Mouse (Mus musculus): ENCODE results near the gene Clcn7. TPM values are rescaled to one million over a fixed set of nuclear protein-coding genes. Genes with fewer than 3 reads are reported as not detected.

The Clcn7 gene
- polyA plus RNA-seq, 1 experiment from 2014 or later = 18.5 TPM

DNA sequence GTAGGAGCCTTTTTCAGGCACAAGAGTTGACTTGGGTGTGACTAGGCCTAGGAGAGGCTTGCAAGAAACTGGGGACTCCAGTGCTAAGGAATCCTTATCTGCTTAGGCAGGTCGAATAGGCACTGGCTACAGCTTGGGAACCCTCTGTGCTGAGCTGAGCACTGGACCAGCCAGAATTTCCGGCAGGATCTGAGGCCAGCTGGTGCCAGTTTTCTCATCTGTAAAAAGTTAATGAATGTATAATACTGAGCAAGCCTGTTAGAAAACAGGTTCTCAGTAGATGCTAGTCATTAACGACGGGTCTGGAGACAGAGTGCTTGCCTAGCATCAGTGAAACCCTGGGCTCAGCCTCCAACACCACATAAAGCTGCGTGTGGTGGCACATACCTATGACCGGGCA, 2.4 kb downstream of the Clcn7 start:
- H3K27ac ChIP-seq (ENCODE audit: low read depth, low read length) = no peak overlapping the region
- no peaks in the 10 kb centered on the region for H3K27me3 ChIP-seq (replicated peaks; ENCODE audit: control insufficient read depth, insufficient read depth, low read length)
- ATAC-seq = no peak
- no peak overlapping the region for H3K4me3 ChIP-seq (ENCODE audit: low read depth, low read length)
- H3K9me3 ChIP-seq (ENCODE audit: control insufficient read depth) = no peaks in the 10 kb centered on the region
- WGBS = 88% methylated on average over 6 of the region's 6 CpGs
- no peaks in the 10 kb centered on the region for H3K36me3 ChIP-seq (ENCODE audit: control insufficient read depth, insufficient read depth)
- TF ChIP-seq CTCF (IDR thresholded peaks at IDR 0.05; ENCODE audit: low read depth) = no peak
- H3K4me1 ChIP-seq (replicated peaks; ENCODE audit: control insufficient read depth, insufficient read depth, low read length) = peaks cover 2% of the 10 kb centered on the region; the same call in 1 of the 2 replicates
- H3K9ac ChIP-seq (ENCODE audit: low read depth, low read length) = no peak overlapping the region
- H3K4me2 ChIP-seq (replicated peaks; ENCODE audit: low read depth) = no peak overlapping the region

DNA sequence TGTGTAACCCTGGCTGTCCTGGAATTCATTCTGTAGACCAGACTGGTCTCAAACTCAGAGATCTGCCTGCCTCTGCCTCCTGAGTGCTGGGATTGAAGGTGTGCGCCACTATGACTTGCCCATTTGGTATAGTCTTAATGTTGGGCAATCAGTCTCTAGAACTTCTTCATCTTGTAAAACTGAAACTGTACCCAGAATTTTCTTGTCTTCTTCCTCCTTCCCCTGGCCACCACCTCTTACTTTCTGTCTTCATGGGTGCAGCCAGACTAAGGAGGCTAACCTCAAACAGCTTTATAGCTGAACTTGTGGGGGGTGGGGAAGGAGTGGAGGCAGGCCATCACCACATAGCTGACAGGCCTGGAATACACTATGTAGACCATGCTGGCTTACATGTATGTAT, 5.6 kb downstream of the Clcn7 start:
- Histone ChIP-seq H3K9me3 (ENCODE audit: control insufficient read depth) (no peaks in the 10 kb centered on the region), H3K9ac (ENCODE audit: low read depth, low read length) (no peak overlapping the region), H3K27ac (ENCODE audit: low read depth, low read length) (no peak overlapping the region), H3K4me3 (ENCODE audit: low read depth, low read length) (no peak overlapping the region), H3K36me3 (ENCODE audit: control insufficient read depth, insufficient read depth) (0 out of 2 replicates have a peak, but pooled peaks cover 2% of the 10 kb centered on the region), H3K27me3 (replicated peaks; ENCODE audit: control insufficient read depth, insufficient read depth, low read length) (no peaks in the 10 kb centered on the region), H3K4me2 (replicated peaks; ENCODE audit: low read depth) (no peak overlapping the region), H3K4me1 (replicated peaks; ENCODE audit: control insufficient read depth, insufficient read depth, low read length) (peaks cover 2% of the 10 kb centered on the region; the same call in 1 of the 2 replicates)
- no peak for TF ChIP-seq CTCF (IDR thresholded peaks at IDR 0.05; ENCODE audit: low read depth)
- no peak for ATAC-seq
- 90% methylated on average over 1 of the region's 1 CpGs for WGBS

DNA sequence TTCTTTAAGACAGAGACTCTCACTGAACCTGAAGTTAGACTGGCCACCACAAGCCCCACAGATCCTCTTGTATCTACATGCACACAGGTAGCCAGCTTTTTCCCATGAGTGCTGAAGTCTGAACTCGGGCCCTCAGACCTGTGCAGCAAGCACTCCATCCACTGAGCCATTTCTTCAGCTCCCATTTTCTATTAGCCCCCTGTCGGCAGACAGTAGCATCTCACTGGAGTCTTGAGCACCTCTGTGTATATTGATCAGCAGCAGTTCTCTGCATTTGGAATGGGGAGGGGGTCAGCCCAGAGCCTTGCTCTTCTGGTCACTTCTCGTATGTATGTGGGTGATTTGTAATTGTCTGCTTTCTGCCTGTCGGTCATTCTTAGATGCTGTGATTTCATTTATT, 6.8 kb downstream of the Clcn7 start:
- H3K9me3 ChIP-seq (ENCODE audit: control insufficient read depth) = no peaks in the 10 kb centered on the region
- peak; percentile 62 for TF ChIP-seq CTCF (IDR thresholded peaks at IDR 0.05; ENCODE audit: low read depth)
- ATAC-seq = no peak
- no peaks in the 10 kb centered on the region for H3K4me1 ChIP-seq (replicated peaks; ENCODE audit: control insufficient read depth, insufficient read depth, low read length)
- H3K27me3 ChIP-seq (replicated peaks; ENCODE audit: control insufficient read depth, insufficient read depth, low read length) = no peaks in the 10 kb centered on the region
- no peak overlapping the region for H3K27ac ChIP-seq (ENCODE audit: low read depth, low read length)
- H3K4me3 ChIP-seq (ENCODE audit: low read depth, low read length) = no peak overlapping the region
- H3K9ac ChIP-seq (ENCODE audit: low read depth, low read length) = no peak overlapping the region
- peaks cover 9% of the 10 kb centered on the region; the same call in 1 of the 2 replicates for H3K36me3 ChIP-seq (ENCODE audit: control insufficient read depth, insufficient read depth)
- H3K4me2 ChIP-seq (replicated peaks; ENCODE audit: low read depth) = no peak overlapping the region
- 61% methylated on average over 4 of the region's 4 CpGs for WGBS

DNA sequence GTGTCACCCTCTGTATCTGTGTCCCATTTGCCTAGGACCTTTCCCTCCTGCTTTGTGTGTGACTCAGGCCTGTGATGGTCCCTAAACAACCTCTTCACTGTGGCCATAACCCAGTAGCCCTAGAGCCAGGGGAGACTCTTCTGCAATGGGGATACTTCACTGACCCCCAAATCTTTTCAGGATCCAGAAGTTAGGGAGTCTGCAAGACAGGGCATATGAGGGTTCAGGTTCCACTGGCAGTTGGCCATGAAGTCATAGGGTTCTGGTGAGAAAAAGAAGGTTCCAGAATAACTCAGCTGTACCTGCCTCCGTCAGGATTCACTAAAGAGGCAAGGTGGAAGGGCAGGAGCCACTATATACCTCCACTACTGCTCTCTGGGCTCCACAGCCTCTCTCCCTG, 29.0 kb downstream of the Clcn7 start, which contains the start of gene Ccdc154:
Ccdc154 (plus strand) TSS at position 301 of the 400 bp plus-strand sequence.
- Histone ChIP-seq H3K9ac (ENCODE audit: low read depth, low read length) (no peak within 1 kb of the TSS), H3K36me3 (ENCODE audit: control insufficient read depth, insufficient read depth) (peaks cover 44% of the 10 kb centered on the region), H3K27ac (ENCODE audit: low read depth, low read length) (no peak within 1 kb of the TSS), H3K9me3 (ENCODE audit: control insufficient read depth) (no peaks in the 10 kb centered on the region), H3K27me3 (replicated peaks; ENCODE audit: control insufficient read depth, insufficient read depth, low read length) (no peaks in the 10 kb centered on the region), H3K4me3 (ENCODE audit: low read depth, low read length) (no peak within 1 kb of the TSS), H3K4me2 (replicated peaks; ENCODE audit: low read depth) (no peak within 1 kb of the TSS), H3K4me1 (replicated peaks; ENCODE audit: control insufficient read depth, insufficient read depth, low read length) (no peaks in the 10 kb centered on the region)
- no peak for ATAC-seq
- TF ChIP-seq CTCF (IDR thresholded peaks at IDR 0.05; ENCODE audit: low read depth) = no peak
- WGBS = 82% methylated on average over 1 of the region's 1 CpGs

DNA sequence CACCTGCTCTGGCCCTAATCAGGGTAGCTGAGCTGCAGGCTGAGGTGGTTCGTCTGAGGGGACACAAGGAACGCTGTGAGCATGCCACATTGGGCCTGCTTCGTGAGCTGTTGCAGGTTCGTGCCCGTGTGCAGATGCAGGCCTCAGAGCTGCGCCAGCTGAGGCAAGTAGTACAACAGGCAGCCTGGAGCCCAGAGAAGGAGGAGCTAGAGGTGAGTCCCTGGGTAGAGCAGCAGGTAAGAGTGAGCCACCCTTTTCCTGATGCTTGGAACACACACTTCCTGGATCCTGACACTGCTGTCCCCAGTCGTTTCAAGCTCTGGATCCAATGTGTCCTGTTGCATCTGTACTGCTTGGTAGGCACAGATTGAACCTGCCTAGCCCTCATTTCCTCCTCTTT, 30.2 kb downstream of the Clcn7 start:
- no peak overlapping the region for H3K4me3 ChIP-seq (ENCODE audit: low read depth, low read length)
- H3K9ac ChIP-seq (ENCODE audit: low read depth, low read length) = no peak overlapping the region
- peaks cover 36% of the 10 kb centered on the region for H3K36me3 ChIP-seq (ENCODE audit: control insufficient read depth, insufficient read depth)
- H3K4me2 ChIP-seq (replicated peaks; ENCODE audit: low read depth) = no peak overlapping the region
- no peak for TF ChIP-seq CTCF (IDR thresholded peaks at IDR 0.05; ENCODE audit: low read depth)
- ATAC-seq = no peak
- 66% methylated on average over 7 of the region's 7 CpGs for WGBS
- no peak overlapping the region for H3K27ac ChIP-seq (ENCODE audit: low read depth, low read length)
- no peaks in the 10 kb centered on the region for H3K27me3 ChIP-seq (replicated peaks; ENCODE audit: control insufficient read depth, insufficient read depth, low read length)
- no peaks in the 10 kb centered on the region for H3K9me3 ChIP-seq (ENCODE audit: control insufficient read depth)
- H3K4me1 ChIP-seq (replicated peaks; ENCODE audit: control insufficient read depth, insufficient read depth, low read length) = no peaks in the 10 kb centered on the region

DNA sequence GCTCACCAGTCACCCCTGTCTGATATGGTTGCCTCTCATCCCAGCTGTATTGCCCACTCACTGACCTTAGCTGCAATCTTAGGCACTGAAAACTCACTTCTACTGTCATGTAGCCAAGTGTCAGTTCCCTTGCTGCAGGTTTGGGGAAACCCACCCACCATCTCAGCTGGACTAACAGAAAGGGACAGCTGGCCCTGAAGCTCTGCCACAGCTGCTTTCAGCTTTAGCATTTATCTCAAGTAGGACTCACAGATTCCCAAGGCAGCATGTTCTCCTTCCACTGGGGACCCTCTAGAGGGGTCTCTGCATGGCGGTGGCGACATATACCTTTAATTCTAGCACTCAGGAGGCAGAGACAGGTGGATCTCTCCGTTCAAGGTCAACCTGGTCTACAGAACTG, 31.6 kb downstream of the Clcn7 start:
- no peaks in the 10 kb centered on the region for H3K9me3 ChIP-seq (ENCODE audit: control insufficient read depth)
- H3K4me1 ChIP-seq (replicated peaks; ENCODE audit: control insufficient read depth, insufficient read depth, low read length) = no peaks in the 10 kb centered on the region
- no peak for ATAC-seq
- H3K36me3 ChIP-seq (ENCODE audit: control insufficient read depth, insufficient read depth) = peaks cover 28% of the 10 kb centered on the region
- WGBS = 89% methylated on average over 3 of the region's 3 CpGs
- no peak overlapping the region for H3K4me2 ChIP-seq (replicated peaks; ENCODE audit: low read depth)
- no peaks in the 10 kb centered on the region for H3K27me3 ChIP-seq (replicated peaks; ENCODE audit: control insufficient read depth, insufficient read depth, low read length)
- no peak for TF ChIP-seq CTCF (IDR thresholded peaks at IDR 0.05; ENCODE audit: low read depth)
- no peak overlapping the region for H3K4me3 ChIP-seq (ENCODE audit: low read depth, low read length)
- no peak overlapping the region for H3K9ac ChIP-seq (ENCODE audit: low read depth, low read length)
- H3K27ac ChIP-seq (ENCODE audit: low read depth, low read length) = no peak overlapping the region

All from intestine, postnatal 0 days (tissue).